Mouse (Mus musculus) MEL (cell line): ENCODE results near the gene Tomm20. TPM values are rescaled to one million over a fixed set of nuclear protein-coding genes. Genes with fewer than 3 reads are reported as not detected.

Experiments
- DNase-seq: peaks from one replicate; pipeline ENCODE4 v3.0.0; 2011; ENCODE audit warnings: low read depth, low spot score
- H3K27ac ChIP-seq: 2 replicates; pipeline ENCODE4 v1.5.1; 2012; ENCODE audit warnings: low read depth, mild to moderate bottlenecking, control low read depth, low read length, moderate library complexity; ENCODE audit not compliant: control insufficient read depth
- H3K27me3 ChIP-seq, 2 experiments: fragments of 150-350 bp in 1 of 2; sonication (generic) in 1 of 2; 2 replicates each; pipeline ENCODE4 v1.6.1; 2012; ENCODE audit warnings: low read length in 2 of 2, mild to moderate bottlenecking in 2 of 2, improper control_type of control experiment in 1 of 2, moderate library complexity in 1 of 2; ENCODE audit not compliant: insufficient read depth in 2 of 2, control insufficient read depth in 1 of 2
- H3K36me3 ChIP-seq, 2 experiments: 2 replicates each; pipeline ENCODE4 v1.6.1; 2012 to 2014; ENCODE audit warnings: low read length in 2 of 2, improper control_type of control experiment in 1 of 2, inconsistent platforms in 1 of 2, mild to moderate bottlenecking in 1 of 2; ENCODE audit not compliant: insufficient read depth in 2 of 2, control insufficient read depth in 1 of 2
- H3K4me1 ChIP-seq, 2 experiments: fragments of 150-350 bp in 1 of 2; sonication (generic) in 1 of 2; 2 replicates each; pipeline ENCODE4 v1.6.1; 2012; ENCODE audit warnings: low read length in 2 of 2, improper control_type of control experiment in 1 of 2, mild to moderate bottlenecking in 1 of 2; ENCODE audit not compliant: insufficient read depth in 2 of 2, control insufficient read depth in 1 of 2
- H3K4me3 ChIP-seq, 2 experiments: fragments of 150-350 bp in 1 of 2; sonication (generic) in 1 of 2; 2 replicates each; pipeline ENCODE4 v1.5.1; 2012; ENCODE audit warnings: low read depth in 2 of 2, low read length in 2 of 2, mild to moderate bottlenecking in 2 of 2, moderate library complexity in 2 of 2, control low read depth in 1 of 2, improper control_type of control experiment in 1 of 2; ENCODE audit not compliant: control insufficient read depth in 1 of 2, insufficient read depth in 1 of 2
- H3K79me2 ChIP-seq: 2 replicates; pipeline ENCODE4 v1.6.1; 2012; ENCODE audit warnings: mild to moderate bottlenecking, low read length, moderate library complexity; ENCODE audit not compliant: control insufficient read depth, poor library complexity, insufficient read depth
- H3K9ac ChIP-seq: 2 replicates; pipeline ENCODE4 v1.6.1; 2012; ENCODE audit warnings: low read depth, mild to moderate bottlenecking, control low read depth, low read length, moderate library complexity; ENCODE audit not compliant: control insufficient read depth, poor library complexity, severe bottlenecking
- H3K9me3 ChIP-seq: fragments of 150-350 bp; sonication (generic); replicated peaks from 2 replicates; pipeline ENCODE4 v1.6.1; 2012; ENCODE audit warnings: mild to moderate bottlenecking, low read length, improper control_type of control experiment, moderate library complexity; ENCODE audit not compliant: insufficient read depth
- CHD2 ChIP-seq: IDR thresholded peaks from 2 replicates; pipeline ENCODE4 v1.6.1; 2011; ENCODE audit warnings: low read length, improper control_type of control experiment
- CTCF ChIP-seq, 3 experiments: IDR thresholded peaks in 2 of 3; conservative IDR thresholded peaks in 1 of 3; 2 replicates each; pipeline ENCODE4 v1.5.1; 2011 to 2012; ENCODE audit warnings: low read length in 3 of 3, low read depth in 2 of 3, mild to moderate bottlenecking in 2 of 3, improper control_type of control experiment in 1 of 3, inconsistent platforms in 1 of 3, mixed read lengths in 1 of 3, moderate library complexity in 1 of 3; ENCODE audit not compliant: control insufficient read depth in 1 of 3, insufficient read depth in 1 of 3, poor library complexity in 1 of 3, severe bottlenecking in 1 of 3
- EP300 ChIP-seq, 2 experiments: IDR thresholded peaks; 2 replicates each; pipeline ENCODE4 v1.6.1; 2011; ENCODE audit warnings: improper control_type of control experiment in 2 of 2, low read length in 2 of 2, low read depth in 1 of 2, mild to moderate bottlenecking in 1 of 2
- HCFC1 ChIP-seq: IDR thresholded peaks from 2 replicates; pipeline ENCODE4 v1.6.1; 2012; ENCODE audit warnings: low read depth, mild to moderate bottlenecking, inconsistent platforms, low read length, improper control_type of control experiment, moderate library complexity
- MAFK ChIP-seq: IDR thresholded peaks from 2 replicates; pipeline ENCODE4 v1.6.1; 2011; ENCODE audit warnings: low read depth, mild to moderate bottlenecking, low read length, improper control_type of control experiment, borderline replicate concordance
- MAZ ChIP-seq: IDR thresholded peaks from 2 replicates; pipeline ENCODE4 v1.6.1; 2012; ENCODE audit warnings: low read depth, mild to moderate bottlenecking, inconsistent platforms, low read length, improper control_type of control experiment
- NRF1 ChIP-seq: IDR thresholded peaks from 2 replicates; pipeline ENCODE4 v1.6.1; 2014; ENCODE audit warnings: low read depth, mild to moderate bottlenecking, inconsistent platforms, low read length, improper control_type of control experiment, moderate library complexity; ENCODE audit not compliant: poor library complexity, insufficient read depth, severe bottlenecking
- POLR2AphosphoS5 ChIP-seq: IDR thresholded peaks from 2 replicates; pipeline ENCODE4 v1.6.1; 2012; ENCODE audit warnings: low read depth, borderline replicate concordance, mild to moderate bottlenecking, inconsistent platforms, low read length, moderate library complexity, mixed read lengths
- RAD21 ChIP-seq: IDR thresholded peaks from 2 replicates; pipeline ENCODE4 v1.6.1; 2011; ENCODE audit warnings: mild to moderate bottlenecking, low read depth, low read length, improper control_type of control experiment
- SIN3A ChIP-seq: IDR thresholded peaks from 2 replicates; pipeline ENCODE4 v1.6.1; 2012; ENCODE audit warnings: low read length, improper control_type of control experiment, inconsistent platforms
- SMC3 ChIP-seq: IDR thresholded peaks from 2 replicates; pipeline ENCODE4 v1.6.1; 2011; ENCODE audit warnings: low read depth, low read length, improper control_type of control experiment
- TBP ChIP-seq: IDR thresholded peaks from 2 replicates; pipeline ENCODE4 v1.8.0; 2011; ENCODE audit warnings: low read depth, low read length, improper control_type of control experiment
- UBTF ChIP-seq: IDR thresholded peaks from 2 replicates; pipeline ENCODE4 v1.6.1; 2012; ENCODE audit warnings: low read depth, mild to moderate bottlenecking, inconsistent platforms, low read length, improper control_type of control experiment, moderate library complexity, borderline replicate concordance; ENCODE audit not compliant: insufficient read depth
- USF2 ChIP-seq, 2 experiments: IDR thresholded peaks; 2 replicates each; pipeline ENCODE4 v1.6.1; 2011 to 2012; ENCODE audit warnings: improper control_type of control experiment in 2 of 2, low read length in 2 of 2, borderline replicate concordance in 1 of 2, inconsistent platforms in 1 of 2, low read depth in 1 of 2, mild to moderate bottlenecking in 1 of 2; ENCODE audit not compliant: insufficient read depth in 1 of 2
- ZC3H11A ChIP-seq: IDR thresholded peaks from 2 replicates; pipeline ENCODE4 v1.6.1; 2012; ENCODE audit warnings: low read depth, mild to moderate bottlenecking, inconsistent platforms, low read length, improper control_type of control experiment
- ZKSCAN1 ChIP-seq: IDR thresholded peaks from 2 replicates; pipeline ENCODE4 v1.6.1; 2012; ENCODE audit warnings: low read depth, mild to moderate bottlenecking, inconsistent platforms, low read length, improper control_type of control experiment, moderate library complexity
- ZMIZ1 ChIP-seq: IDR thresholded peaks from 2 replicates; pipeline ENCODE4 v1.6.1; 2012; ENCODE audit warnings: low read depth, mild to moderate bottlenecking, inconsistent platforms, low read length, improper control_type of control experiment, moderate library complexity
- ZNF384 ChIP-seq: IDR thresholded peaks from 2 replicates; pipeline ENCODE4 v1.6.1; 2012; ENCODE audit warnings: low read depth, mild to moderate bottlenecking, inconsistent platforms, low read length, improper control_type of control experiment
- polyA plus RNA-seq, 2 experiments: library from polyadenylated mRNA; stranded (reverse) in 1 of 2; unstranded in 1 of 2; fragments of >175 nt in 1 of 2; fragments of >200 nt in 1 of 2; gene quantifications; 2 replicates each; pipeline versions ENCODE4 v1.2.1 to v1.2.4; 2012; ENCODE audit warnings: low replicate concordance in 2 of 2, low read depth in 1 of 2; ENCODE audit not compliant: insufficient read length in 2 of 2, insufficient read depth in 1 of 2, missing spikeins in 1 of 2
- total RNA-seq: library from RNA; depleted of rRNA; stranded (reverse); fragments of 300-350 nt; gene quantifications from 2 replicates; pipeline ENCODE4 v1.2.3, GENCODE M21; 2012

Gene Tomm20
- total and polyA plus RNA-seq, 3 experiments, result 676 to 886 TPM; not detected in 1

GRCm38 (mm10) chr8:126885554-126886485 is 59.8 kb downstream of the Tomm20 start:
- no peaks in the 10 kb centered on the region for H3K36me3 ChIP-seq
- H3K9me3 ChIP-seq, result no peaks in the 10 kb centered on the region
- no peaks in the 10 kb centered on the region for H3K79me2 ChIP-seq
- DNase-seq, result peak; percentile 78
- H3K4me3 ChIP-seq, result no peak overlapping the region
- H3K4me1 ChIP-seq, result no peaks in the 10 kb centered on the region
- no peak overlapping the region for H3K9ac ChIP-seq
- H3K27ac ChIP-seq, result no peak overlapping the region
- H3K27me3 ChIP-seq, result no peaks in the 10 kb centered on the region
- TF ChIP-seq TBP (no peak), RAD21 (peak; percentile 77), MAZ (no peak), HCFC1 (no peak), ZNF384 (no peak), CTCF (IDR thresholded peaks at IDR 0.05 in 2 of 3, conservative IDR thresholded peaks at IDR 0.05 in 1 of 3; ENCODE audit: control insufficient read depth in 1 of 3, insufficient read depth in 1 of 3, low read depth in 2 of 3, low read length in 3 of 3, poor library complexity in 1 of 3, severe bottlenecking in 1 of 3) (peak; percentile 64 to 79 (median 77)), MAFK (no peak), CHD2 (no peak), ZKSCAN1 (no peak), ZC3H11A (peak; percentile 78), EP300 (IDR thresholded peaks at IDR 0.05; ENCODE audit: low read depth in 1 of 2, low read length in 2 of 2) (no peak), ZMIZ1 (no peak), UBTF (no peak), NRF1 (no peak), SMC3 (peak; percentile 88), USF2 (IDR thresholded peaks at IDR 0.05; ENCODE audit: borderline replicate concordance in 1 of 2, insufficient read depth in 1 of 2, low read depth in 1 of 2, low read length in 2 of 2) (no peak), SIN3A (no peak), POLR2AphosphoS5 (no peak)
- TF ChIP-seq, all 39 proteins: peak for 4
